Mouse (Mus musculus) olfactory bulb, adult 2 months (tissue): ENCODE results near the gene Erbin. TPM values are rescaled to one million over a fixed set of nuclear protein-coding genes. Genes with fewer than 3 reads are reported as not detected.
A peak's percentile ranks its signal among the peaks of the same experiment; 100 is the strongest.

Experiments used
- H3K27ac ChIP-seq: fragments of 200-500 bp; 2 replicates; pipeline ENCODE4 v1.5.1; 2012; ENCODE audit warnings: low read depth, low read length; ENCODE audit not compliant: insufficient read depth
- H3K4me1 ChIP-seq: fragments of 200-500 bp; 2 replicates; pipeline ENCODE4 v1.6.1; 2012; ENCODE audit warnings: low read length; ENCODE audit not compliant: control insufficient read depth, insufficient read depth
- H3K4me3 ChIP-seq: fragments of 200-500 bp; 2 replicates; pipeline ENCODE4 v1.5.1; 2012; ENCODE audit warnings: mild to moderate bottlenecking, low read depth, low read length, moderate library complexity; ENCODE audit not compliant: insufficient read depth
- CTCF ChIP-seq: fragments of 200-500 bp; IDR thresholded peaks from 2 replicates; pipeline ENCODE4 v1.5.1; 2012; ENCODE audit warnings: low read depth, mild to moderate bottlenecking, low read length, moderate library complexity; ENCODE audit not compliant: insufficient read depth
- POLR2A ChIP-seq: fragments of 200-500 bp; IDR thresholded peaks from 2 replicates; pipeline ENCODE4 v1.6.1; 2012; ENCODE audit warnings: mild to moderate bottlenecking, low read depth, low read length, moderate library complexity; ENCODE audit not compliant: insufficient read depth
- WGBS: fragments of 180-500 bp; shearing (Covaris S2); methylation state at CpG from one replicate; pipeline ENCODE4 v1.1.7; 2018; 5-methylcytosine and 5-hydroxymethylcytosine counted together
- polyA plus RNA-seq: library from polyadenylated mRNA; stranded (reverse); fragments of >200 nt; gene quantifications from 2 replicates; pipeline ENCODE4 v1.2.4, GENCODE M21; 2012; ENCODE audit warnings: low replicate concordance; ENCODE audit not compliant: missing spikeins, insufficient read depth, insufficient read length

Gene Erbin
- polyA plus RNA-seq, 1 experiment: not detected

GRCm38 (mm10) chr13:103841287-103842201 is 78.8 kb downstream of the Erbin start:
- 91% methylated on average over 5 of the region's 5 CpGs for WGBS
- Histone ChIP-seq H3K27ac (no peak overlapping the region), H3K4me3 (no peak overlapping the region), H3K4me1 (peaks cover 6% of the 10 kb centered on the region; the same call in 1 of the 2 replicates)
- TF ChIP-seq POLR2A (no peak), CTCF (no peak)

GRCm38 (mm10) chr13:103838619-103839018 is 81.7 kb downstream of the Erbin start:
- peaks cover 6% of the 10 kb centered on the region; the same call in 1 of the 2 replicates for H3K4me1 ChIP-seq
- H3K27ac ChIP-seq: no peak overlapping the region
- TF ChIP-seq POLR2A: no peak
- TF ChIP-seq CTCF: 0 out of 2 replicates have a peak, but pooled peaks have one; percentile 6
- WGBS: 56% methylated on average over 2 of the region's 2 CpGs
- H3K4me3 ChIP-seq: no peak overlapping the region

- Histone ChIP-seq H3K4me3 (no peak overlapping the region), H3K27ac (no peak overlapping the region), H3K4me1 (no peaks in the 10 kb centered on the region)
- WGBS: 92% methylated on average over 2 of the region's 2 CpGs
- TF ChIP-seq POLR2A (no peak), CTCF (no peak)
Observed at GRCm38 (mm10) chr13:103829623-103830135, 90.6 kb downstream of the Erbin start.

- WGBS: 83% methylated on average over 1 of the region's 1 CpGs
- TF ChIP-seq CTCF (no peak), POLR2A (no peak)
- Histone ChIP-seq H3K4me1 (no peaks in the 10 kb centered on the region), H3K4me3 (no peak overlapping the region), H3K27ac (no peak overlapping the region)
Observed at GRCm38 (mm10) chr13:103822270-103822669, 98.0 kb downstream of the Erbin start.

- H3K27ac ChIP-seq: no peak overlapping the region
- WGBS: 77% methylated on average over 5 of the region's 5 CpGs
- no peaks in the 10 kb centered on the region for H3K4me1 ChIP-seq
- TF ChIP-seq POLR2A (no peak), CTCF (no peak)
- no peak overlapping the region for H3K4me3 ChIP-seq
Observed at GRCm38 (mm10) chr13:103819377-103819776, 100.9 kb downstream of the Erbin start.

- Histone ChIP-seq H3K27ac (no peak overlapping the region), H3K4me1 (no peaks in the 10 kb centered on the region), H3K4me3 (no peak overlapping the region)
- WGBS: 92% methylated on average over 3 of the region's 3 CpGs
- TF ChIP-seq CTCF (no peak), POLR2A (no peak)
Observed at GRCm38 (mm10) chr13:103817935-103818334, 102.4 kb downstream of the Erbin start.

GRCm38 (mm10) chr13:103807464-103807863 is 112.8 kb downstream of the Erbin start:
- WGBS: 91% methylated on average over 5 of the region's 5 CpGs

GRCm38 (mm10) chr13:103806210-103806851 is 114.0 kb downstream of the Erbin start:
- no peak overlapping the region for H3K27ac ChIP-seq
- no peak for TF ChIP-seq POLR2A
- no peak for TF ChIP-seq CTCF
- no peak overlapping the region for H3K4me3 ChIP-seq
- 25% methylated on average over 6 of the region's 6 CpGs for WGBS
- no peaks in the 10 kb centered on the region for H3K4me1 ChIP-seq

More at GRCm38 (mm10) chr13:103807464-103807863, 112.8 kb downstream of the Erbin start:
- Histone ChIP-seq H3K4me3 (no peak overlapping the region), H3K4me1 (no peaks in the 10 kb centered on the region), H3K27ac (no peak overlapping the region)
- TF ChIP-seq CTCF (no peak), POLR2A (no peak)

- 85% methylated on average over 5 of the region's 5 CpGs for WGBS
- TF ChIP-seq POLR2A: no peak
- no peak for TF ChIP-seq CTCF
- Histone ChIP-seq H3K27ac (no peak overlapping the region), H3K4me1 (no peaks in the 10 kb centered on the region), H3K4me3 (no peak overlapping the region)
Observed at GRCm38 (mm10) chr13:103803721-103804120, 116.6 kb downstream of the Erbin start.
